Mouse (Mus musculus) kidney, adult 2 months (tissue): ENCODE measurements around the gene Ap4s1.

ENCODE experiments used
- CTCF ChIP-seq: fragments of 200-500 bp; conservative IDR thresholded peaks from 2 replicates; pipeline ENCODE4 v1.5.1; 2011; ENCODE audit warnings: low read depth, mild to moderate bottlenecking, control low read depth, low read length, moderate library complexity, mixed read lengths; ENCODE audit not compliant: insufficient read depth, insufficient read length
- POLR2A ChIP-seq: fragments of 200-500 bp; IDR thresholded peaks from one replicate; pipeline ENCODE4 v1.6.1; 2011; ENCODE audit warnings: low read depth, low read length, control low read depth

DNA sequence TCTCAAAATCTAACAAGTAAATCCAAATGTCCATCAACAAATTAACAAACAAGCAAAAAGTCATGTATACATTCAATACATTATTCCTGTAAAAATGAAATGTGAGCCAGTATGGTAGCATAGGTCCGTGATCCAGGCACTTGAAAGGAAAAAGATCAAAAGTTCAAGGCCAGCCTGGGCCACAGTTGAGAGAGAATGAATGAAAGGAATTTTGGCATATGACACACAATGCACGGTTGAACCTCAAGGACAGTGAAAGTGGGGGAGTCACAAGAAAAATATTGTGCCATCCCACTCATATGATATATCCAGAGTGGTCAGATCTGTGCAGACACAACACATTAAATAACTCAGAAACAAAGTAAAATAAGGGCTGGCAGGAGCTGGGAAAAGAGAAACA is 14.4 kb upstream of the Ap4s1 start:
- TF ChIP-seq CTCF (no peak), POLR2A (no peak)
